Mouse (Mus musculus): Measurements from ENCODE around the gene Csrp1.

The Csrp1 gene

DNA sequence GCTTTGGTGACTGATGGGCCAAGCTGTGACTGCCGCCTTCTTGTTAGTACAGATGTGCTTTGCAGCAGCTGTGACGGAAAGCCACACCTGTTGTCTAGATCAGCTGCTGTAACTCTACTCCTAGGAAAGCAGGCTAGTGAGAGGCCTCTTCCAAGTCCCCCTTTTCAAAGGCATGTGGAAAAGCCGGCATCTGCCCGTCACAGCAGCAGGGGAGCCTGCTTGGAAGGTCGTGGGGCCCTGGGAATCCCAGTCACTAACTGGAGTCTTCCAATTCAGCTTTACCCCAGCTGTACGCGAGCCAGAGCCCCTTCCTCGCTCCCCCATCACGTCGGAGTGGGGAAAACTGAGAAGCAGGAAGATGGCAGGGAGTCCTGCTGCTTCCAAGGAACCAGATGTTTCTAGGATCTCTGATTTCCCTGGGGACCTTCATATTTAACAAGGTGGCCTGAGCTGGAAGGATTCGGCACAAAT, 21.4 kb upstream of the Csrp1 start:
- no peak for DNase-seq (ENCODE audit: low spot score)

DNA sequence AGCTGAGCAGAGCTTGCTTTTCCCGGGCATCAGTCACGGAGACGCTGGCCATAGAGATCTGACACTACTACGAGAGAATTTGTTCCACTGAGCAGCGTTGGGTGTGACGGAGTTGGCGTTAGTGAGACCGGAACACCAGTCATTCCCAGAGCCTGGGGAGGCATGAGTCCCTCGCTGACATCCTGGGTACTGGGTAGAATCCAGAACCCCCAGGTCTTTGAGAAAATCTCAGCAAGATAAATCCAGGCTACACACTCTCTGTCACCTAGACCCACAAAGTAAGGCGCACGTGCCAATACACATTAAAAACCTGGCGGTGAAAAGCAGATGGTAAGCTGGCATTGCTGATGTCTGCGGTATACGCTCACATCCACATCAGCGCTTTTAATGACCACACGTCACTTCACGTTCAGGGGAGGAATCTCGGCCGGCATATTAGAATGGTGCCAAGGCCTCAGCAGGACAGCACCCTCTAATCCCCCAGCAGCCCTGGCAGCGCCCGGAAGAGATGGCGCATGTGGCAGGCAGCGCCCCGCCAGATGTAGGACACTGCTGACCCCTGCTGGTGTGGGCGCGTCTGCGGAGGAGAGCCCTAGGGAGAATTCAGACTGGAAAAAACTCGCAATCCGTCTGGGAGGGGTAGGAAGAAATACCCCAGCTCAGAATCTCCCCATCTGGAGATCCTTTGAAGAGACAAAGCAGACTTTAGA, 20.7 kb upstream of the Csrp1 start:
- peak; percentile 50 for DNase-seq (ENCODE audit: low spot score)

DNA sequence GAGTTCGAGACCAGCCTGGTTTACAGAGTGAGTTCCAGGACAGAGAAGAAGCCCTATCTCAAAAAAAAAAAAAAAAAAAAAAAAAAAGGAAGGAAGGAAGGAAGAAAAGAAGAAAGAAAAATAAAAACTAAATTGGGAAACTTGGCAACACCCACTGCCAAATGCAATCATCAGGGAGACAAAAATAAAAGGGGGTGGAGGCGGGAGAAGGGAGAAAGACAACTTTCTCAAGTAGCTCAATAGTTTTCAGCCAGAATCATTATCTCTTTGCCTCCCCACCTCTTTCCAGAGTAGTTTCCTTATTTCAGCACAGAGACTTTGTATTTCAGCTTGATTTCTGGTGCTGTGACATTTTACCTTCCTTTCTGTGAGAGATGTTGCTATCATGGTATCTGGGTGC, 20.0 kb upstream of the Csrp1 start:
- no peak for DNase-seq (ENCODE audit: low spot score)

DNA sequence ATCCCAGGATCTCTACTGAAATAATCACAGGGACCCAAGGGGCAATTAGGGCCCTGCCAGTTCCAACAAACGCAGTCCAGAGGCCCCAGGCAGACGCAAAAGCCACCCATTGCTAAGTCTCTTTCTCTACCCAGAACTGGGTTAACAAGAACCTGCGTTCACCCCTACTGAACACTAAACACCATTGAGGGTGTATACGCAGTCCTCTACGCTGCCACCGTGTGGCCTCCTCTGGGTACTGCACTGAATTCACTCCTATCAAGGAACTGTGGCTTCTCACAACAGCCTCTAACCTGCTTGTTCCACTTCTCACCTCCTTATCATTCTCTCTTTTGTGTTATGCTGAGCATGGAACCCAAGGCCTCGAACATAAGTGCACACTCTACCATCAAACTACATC, 19.3 kb upstream of the Csrp1 start:
- peak; percentile 45 for DNase-seq (ENCODE audit: low spot score)

DNA sequence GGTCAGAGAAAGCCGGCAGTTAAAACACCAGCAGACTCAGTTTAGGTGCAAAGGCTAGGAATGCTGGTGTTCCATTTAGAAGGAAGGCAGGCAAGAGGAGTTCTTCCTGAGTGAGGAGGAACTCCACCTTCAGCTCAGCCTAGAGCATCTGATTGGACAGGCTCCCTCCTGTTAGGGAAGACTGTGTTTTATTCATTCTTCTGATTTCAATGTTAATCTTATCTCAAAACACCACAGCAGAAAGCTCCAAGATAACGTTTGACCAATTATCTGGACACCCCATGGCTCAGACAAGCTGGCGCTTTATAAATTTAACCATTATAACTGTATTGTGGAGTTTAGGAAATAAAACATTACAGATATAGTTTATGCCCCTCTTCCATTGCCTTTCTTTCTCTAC, 18.5 kb upstream of the Csrp1 start:
- no peak for DNase-seq (ENCODE audit: low spot score)

DNA sequence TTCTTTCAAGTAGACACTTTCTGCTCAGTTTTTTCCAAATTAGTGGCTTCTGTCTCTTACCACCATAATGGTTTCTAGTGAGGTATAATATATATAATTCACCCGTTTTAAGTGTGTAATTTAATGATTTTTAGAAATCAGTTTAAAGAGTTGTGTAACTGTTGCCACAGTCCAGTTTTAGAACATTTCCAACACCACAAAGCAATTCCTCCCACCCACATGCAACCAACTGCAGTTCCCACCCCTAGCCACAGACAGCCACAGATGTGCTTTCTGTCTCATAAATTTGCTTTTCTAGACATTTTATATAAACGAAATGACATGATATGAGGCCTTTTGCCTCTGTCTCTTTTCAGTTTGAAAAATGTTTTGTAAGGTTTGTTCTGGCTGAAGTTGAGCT, 17.1 kb upstream of the Csrp1 start:
- no peak for DNase-seq (ENCODE audit: low spot score)

DNA sequence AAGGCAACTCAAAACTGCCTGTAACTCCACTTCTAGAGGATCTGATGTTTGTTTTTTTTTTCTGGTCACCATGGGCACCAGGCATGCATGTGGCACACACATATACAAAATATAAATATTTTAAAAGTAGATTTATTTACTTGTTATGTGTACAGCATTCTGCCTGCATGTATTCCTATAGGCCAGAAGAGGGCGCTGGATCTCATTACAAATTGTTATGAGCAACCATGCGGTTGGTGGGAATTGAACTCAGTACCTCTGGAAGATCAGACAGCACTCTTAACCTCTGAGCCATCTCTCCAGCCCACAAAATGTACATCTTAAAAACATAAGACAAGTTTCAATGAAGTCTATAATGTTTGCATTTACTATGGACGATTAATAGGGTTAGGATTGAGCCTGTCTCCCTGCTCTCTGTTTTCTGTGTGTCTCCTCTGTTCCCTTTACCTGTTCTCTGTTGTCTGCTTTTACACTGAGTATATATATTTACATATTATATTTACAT, 15.5 kb upstream of the Csrp1 start:
- no peak for DNase-seq (ENCODE audit: low spot score)

DNA sequence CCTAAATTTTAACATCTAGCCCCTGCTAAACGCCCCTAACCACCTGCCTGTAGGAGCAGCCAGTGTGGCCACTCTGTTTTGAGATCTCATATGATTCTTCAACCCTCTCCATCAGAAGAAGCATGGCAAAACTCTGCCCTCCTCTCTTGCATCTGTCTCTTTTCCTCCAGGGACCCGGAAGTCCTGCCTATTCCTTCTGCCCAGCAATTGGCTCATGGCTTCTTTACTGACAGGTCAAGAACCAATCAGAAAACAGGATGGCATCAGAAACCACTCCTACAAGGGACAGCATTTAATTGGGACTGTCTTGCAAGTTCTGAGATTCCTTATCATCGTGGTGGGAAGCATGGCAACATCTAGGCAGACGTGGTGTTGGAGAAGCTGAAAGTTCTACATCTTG, 11.5 kb upstream of the Csrp1 start:
- no peak for DNase-seq (ENCODE audit: low spot score)

DNA sequence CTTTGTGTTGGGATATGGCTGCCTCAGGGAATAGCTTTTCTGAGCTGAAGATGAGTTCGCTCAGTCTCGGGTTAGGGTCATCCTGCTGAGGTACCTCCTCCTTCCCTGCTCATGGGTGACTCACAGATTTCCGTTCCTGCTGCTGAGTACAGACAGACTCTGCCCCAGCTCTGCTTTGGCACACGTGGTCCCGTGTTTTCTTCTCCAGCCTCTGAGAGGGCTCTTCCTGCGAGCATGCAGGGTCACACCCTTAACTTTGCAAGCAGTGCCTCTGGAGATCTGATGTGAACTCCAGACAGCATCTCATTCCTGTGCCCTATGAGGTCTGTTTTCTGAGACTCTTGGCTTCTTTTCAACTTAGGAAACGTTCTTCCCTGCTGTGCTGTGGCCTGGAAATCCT, 8.7 kb upstream of the Csrp1 start:
- no peak for DNase-seq (ENCODE audit: low spot score)

DNA sequence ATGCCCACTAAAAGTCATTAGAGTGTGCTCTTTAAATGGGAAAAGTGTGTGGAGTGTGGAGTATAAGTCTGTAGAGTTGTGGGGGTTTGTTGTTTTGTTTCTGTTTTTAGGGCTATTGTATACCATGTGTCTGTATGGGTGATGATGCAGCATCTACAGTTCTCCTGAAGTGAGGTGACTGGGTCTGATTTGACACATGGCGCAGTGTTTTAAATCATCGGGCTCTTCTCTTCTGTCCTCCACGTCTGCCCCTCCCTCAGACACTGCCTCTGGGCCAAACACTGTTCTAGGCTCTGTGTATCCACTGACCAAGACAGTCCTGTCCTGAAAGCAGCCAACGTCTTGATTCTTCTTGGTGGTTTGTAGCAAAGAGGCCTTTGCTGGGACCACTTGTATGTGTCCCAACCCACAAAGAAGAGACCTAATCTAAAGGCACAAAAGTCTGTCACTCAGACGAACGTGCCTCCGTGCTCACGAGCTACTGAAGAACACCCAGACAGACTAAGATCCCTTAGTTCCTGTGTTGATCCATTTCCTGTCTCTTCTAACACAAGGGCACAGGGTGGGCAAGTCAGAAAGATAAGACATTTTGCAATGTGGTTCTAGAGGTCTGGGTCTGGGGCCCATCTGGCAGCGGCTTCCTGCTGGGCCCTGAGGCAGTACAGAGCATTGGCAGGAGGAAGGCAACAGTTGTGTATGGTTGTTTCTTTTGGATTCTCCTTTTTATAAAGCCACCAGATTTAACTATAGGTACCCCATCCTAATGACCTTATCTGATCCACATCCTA, 5.6 kb upstream of the Csrp1 start:
- no peak for DNase-seq (ENCODE audit: low spot score)

DNA sequence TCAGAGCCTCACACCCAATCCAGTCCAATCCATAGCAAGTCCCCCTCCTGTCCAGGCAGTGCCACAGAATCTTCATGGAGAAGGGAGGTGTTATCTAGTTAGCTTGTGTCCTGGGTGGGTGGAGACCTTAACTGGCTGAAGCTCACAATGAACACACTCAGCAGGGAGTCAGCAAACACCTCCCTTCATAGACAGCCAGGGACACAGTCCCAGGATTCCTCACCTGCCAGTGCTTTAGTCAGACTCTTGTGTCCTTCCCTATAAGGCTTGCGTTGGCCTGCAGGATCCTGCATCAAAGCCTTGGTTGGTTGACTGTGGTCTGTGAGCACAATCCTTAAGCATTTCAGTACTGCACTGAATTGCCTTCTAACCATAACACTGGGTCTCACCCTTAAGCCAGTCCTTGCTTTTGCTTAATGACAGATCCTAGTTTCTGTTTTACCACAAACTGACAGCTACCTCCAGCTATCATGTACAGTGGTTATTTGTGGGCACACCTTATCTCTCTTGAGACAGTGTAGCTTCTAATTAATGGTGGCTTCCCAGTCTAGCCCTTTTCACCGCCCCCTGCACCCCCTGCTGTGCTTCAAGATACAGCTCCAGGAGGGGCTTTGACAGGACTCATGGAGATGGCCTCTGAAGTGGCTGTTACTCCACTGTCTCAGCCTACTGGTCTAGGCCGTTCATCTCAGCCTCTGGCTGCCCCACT, 4.8 kb upstream of the Csrp1 start:
- no peak for DNase-seq (ENCODE audit: low spot score)

DNA sequence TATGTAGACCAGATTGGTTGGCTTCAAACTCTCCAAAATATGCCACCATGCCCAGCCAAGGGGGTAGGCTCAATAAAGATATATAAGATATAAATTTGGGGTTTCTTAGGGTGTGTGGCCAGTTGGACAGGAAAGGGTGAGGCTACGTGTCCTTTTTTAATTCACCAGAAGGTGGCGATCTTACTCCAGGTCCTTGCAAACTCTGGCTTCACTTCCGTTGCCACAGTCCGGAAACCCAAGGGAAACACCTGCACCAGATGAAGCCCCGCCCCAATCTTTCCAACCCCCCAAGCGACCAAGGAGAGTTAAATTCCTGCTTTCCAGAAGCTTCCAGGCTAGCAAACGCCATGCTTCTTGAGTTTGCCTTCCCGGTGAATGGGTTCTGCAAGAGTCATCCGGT, 375 bp upstream of the Csrp1 start:
- no peak for DNase-seq (ENCODE audit: low spot score)

DNA sequence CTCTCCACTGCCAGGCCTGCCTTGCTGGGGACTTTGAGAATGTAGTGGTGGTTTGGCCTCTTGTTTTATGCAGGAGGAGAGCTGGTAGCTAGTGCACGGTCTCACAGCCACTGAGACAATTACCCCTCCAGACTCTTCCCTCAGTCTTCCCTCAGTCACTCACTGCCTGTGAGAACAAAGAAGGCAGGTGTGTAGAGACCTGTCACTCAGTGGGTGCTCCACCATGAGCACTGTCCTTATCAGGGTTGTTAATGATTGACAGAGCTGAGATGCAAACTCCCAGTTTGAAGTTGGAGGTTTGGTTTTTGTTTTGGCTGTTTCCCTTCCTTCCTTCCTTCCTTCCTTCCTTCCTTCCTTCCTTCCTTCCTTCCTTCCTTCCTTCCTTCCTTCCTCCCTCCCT, 3.2 kb downstream of the Csrp1 start:
- no peak for DNase-seq (ENCODE audit: low spot score)

DNA sequence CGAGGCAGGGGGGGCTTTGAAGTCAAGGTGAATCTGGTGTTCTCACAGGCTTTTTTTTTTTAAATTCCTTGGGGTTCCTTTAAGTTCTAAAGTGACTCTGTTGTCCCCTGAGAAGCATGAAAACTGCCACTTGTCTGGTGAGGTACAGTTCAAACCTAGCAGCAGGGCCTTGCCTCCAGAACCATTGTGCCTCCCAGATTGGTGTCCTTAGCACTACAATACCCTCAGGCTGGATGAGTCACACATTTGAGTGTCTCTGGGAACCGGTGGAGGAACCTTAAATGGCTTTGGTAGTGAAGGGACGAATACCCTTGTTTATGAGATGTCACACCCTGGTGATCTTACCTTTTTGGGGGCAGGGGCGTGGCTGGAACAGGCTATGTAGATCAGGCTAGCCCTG, 4.3 kb downstream of the Csrp1 start:
- no peak for DNase-seq (ENCODE audit: low spot score)

DNA sequence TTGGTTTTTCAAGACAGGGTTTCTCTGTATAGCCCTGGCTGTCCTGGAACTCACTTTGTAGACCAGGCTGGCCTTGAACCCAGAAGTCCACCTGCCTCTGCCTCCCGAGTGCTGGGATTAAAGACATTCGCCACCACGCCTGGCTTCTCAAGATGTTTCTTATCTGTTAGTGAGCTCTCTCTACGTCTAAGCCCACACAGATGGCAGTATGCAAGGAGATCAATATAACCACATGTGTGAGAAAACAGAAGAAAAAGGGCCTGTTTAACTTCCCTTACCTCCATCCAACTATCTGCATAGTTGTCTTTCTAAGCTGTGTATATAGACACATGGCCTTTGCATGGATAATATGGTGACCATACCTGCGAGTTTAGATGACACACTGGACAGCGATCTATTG, 5.5 kb downstream of the Csrp1 start:
- no peak for DNase-seq (ENCODE audit: low spot score)

DNA sequence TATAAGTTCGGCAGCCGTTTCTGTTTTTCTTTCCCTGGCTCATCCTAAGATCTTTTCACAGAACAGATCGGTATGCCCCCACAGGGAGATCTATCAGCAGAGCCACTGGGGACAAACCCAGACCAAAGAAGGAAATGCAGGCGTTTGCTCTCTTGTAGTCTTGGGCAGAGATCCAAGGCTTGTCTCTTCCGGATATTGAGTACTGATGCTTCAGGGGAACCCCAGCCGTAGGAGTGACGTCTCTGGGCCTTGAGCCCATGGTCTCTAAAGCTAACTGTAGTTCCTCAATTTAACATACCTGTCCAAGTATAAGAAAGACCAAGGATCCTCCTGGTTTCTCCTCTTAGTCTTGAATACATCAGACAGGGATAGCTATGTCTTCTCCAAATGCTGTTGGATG, 6.1 kb downstream of the Csrp1 start:
- no peak for DNase-seq (ENCODE audit: low spot score)

DNA sequence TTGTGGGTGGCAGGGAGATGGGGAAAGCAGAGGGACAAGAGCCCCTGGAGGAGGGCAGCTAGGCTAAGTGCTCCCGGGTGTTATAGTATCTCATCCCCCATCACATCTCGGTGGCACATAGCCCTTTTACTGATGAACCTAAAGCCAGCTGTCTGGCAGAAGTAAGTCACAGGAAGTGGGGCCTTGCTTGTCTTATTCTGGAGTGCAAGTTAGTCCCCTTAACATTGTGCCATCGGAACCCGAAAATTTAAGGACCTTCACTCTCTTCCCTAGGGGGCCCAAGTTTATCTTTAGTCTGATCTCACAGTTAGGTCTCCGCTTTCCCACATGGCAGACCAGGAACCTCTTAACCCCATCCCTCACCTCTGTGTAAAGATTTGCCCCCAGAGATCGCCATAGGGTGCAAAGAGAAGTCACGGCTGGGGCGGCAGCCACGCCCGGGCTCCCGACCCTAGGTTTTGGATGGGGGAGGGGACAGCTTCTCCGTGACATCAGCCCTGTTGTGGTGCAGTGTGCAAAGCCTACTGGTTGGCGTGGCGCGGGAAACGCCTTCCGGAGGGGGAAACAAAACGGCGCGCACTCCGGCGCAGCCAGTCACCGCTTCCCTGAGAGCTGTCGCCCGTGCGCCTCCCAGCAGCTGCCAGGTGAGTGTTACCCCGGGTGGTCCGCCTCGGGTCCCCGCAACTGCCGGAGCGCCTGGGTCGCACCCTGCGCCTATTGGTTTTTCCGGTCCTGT, 8.9 kb downstream of the Csrp1 start:
- DNase-seq (ENCODE audit: low spot score): peak; percentile 77

DNA sequence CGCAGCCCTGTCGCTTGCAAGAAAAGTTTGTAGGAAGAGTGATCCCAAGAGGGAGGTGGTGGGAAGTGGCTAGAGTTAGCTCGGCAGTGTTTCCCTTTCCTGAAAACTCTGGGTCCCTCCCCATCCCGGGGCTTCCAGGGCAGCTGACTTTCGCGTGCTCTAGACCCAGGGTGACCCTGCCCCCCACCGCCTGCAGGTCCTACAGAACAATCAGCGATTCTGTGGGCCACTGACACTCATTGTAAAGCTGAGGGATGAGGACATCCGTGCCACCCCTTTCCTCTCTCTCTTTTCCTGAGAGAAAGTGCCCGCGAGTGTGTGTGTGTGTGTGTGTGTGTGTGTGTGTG, 9.5 kb downstream of the Csrp1 start:
- no peak for DNase-seq (ENCODE audit: low spot score)

DNA sequence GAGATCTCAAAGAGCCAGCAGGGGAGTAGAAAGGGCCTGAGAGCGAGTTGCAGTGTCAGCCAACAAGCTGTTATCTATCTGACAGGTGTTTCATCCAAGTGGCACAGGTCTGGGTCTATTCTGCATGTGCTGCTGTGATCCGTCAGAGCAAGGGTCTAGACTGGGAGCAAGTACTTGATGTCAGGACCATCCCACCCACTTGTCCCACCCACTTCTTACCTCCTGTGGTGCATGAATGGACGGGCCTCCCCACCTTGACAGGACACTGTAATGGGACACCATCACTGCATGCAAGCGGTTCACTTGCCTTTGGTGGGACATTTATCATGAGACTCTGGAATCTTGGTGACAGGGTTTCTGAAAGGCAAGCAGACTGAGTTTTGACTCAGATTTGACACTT, 10.0 kb downstream of the Csrp1 start:
- DNase-seq (ENCODE audit: low spot score): no peak

DNA sequence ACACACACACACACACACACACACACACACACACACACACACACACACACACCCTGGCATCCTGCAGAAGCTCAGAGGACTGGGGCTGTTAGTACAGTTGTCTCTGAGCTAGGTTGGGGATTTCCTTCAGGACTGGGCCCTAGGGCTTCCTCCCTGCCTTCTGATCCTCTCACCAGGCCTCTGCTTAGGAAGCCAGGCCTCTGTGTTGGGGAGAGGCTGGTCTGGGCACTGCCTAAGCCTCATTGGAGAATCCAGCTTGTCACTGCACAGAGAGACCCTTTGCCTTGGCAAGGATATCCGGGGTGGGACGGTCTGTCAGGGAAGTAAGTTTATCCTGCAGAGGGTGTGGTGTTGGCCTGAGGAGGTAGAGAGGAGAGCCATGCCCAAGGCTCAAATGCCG, 10.4 kb downstream of the Csrp1 start:
- no peak for DNase-seq (ENCODE audit: low spot score)

DNA sequence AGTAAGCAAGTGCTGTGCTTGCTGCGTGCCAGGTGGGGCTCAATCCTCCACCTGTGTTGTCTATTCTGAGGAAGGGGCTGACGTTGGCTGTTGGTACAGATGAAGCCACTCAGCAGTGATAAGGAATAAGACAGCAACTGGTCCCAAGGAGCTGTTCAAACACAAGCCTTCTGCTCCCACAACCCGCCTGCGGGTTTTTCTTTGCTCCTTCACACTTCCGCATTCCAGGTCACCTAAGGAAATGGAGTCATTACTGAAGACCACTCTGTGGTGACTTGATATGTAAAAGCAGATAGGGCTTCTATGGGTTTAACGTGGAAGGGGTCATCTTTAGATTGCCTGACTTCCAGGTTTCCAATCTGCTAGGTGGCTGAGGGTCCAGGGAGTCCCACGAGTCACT, 11.5 kb downstream of the Csrp1 start:
- DNase-seq (ENCODE audit: low spot score): no peak

Measured in ovary, postnatal 10 days (tissue).